Mouse (Mus musculus): ENCODE results near the gene Dync1h1. TPM values are rescaled to one million over a fixed set of nuclear protein-coding genes. Genes with fewer than 3 reads are reported as not detected.
"Not testable (repeated sequence)": the region's sequence is repeated elsewhere in the genome, so short reads cannot be mapped to it uniquely, and the experiment has no call there.

The Dync1h1 gene
- polyA plus RNA-seq, 1 experiment from 2014 or later = 129 TPM

GRCm38 (mm10) chr12:110682561-110683299, 81.5 kb downstream of the Dync1h1 start, which contains the start of gene 1700001K19Rik:
Gene 1700001K19Rik, minus strand, starts transcription at chr12:110682619.
- WGBS = 79% methylated on average over 9 of the region's 9 CpGs
- no peak within 1 kb of the TSS for H3K27ac ChIP-seq (replicated peaks; ENCODE audit: low read depth, low read length)
- no peak for ATAC-seq (ENCODE audit: low FRiP score, low TSS enrichment)

GRCm38 (mm10) chr12:110683580-110683979, 82.3 kb downstream of the Dync1h1 start:
- WGBS = no CpG with 5 or more reads among the region's 1 CpGs
- Histone ChIP-seq H3K27ac (replicated peaks; ENCODE audit: low read depth, low read length) (no peak overlapping the region), H3K4me3 (replicated peaks; ENCODE audit: low read depth, low read length) (no peak overlapping the region), H3K9me3 (ENCODE audit: control insufficient read depth, low read length) (no peaks in the 10 kb centered on the region), H3K9ac (replicated peaks; ENCODE audit: low read length) (no peak overlapping the region), H3K4me2 (ENCODE audit: low read length) (no peak overlapping the region), H3K36me3 (ENCODE audit: control insufficient read depth, insufficient read depth, low read length) (peaks cover 31% of the 10 kb centered on the region), H3K27me3 (ENCODE audit: control insufficient read depth, insufficient read depth, low read length) (no peaks in the 10 kb centered on the region), H3K4me1 (ENCODE audit: control insufficient read depth, insufficient read depth, low read length) (no peaks in the 10 kb centered on the region)
- ATAC-seq (ENCODE audit: low FRiP score, low TSS enrichment) (no peak), DNase-seq (no peak)

More at GRCm38 (mm10) chr12:110682561-110683299, 81.5 kb downstream of the Dync1h1 start, which contains the start of gene 1700001K19Rik:
- Histone ChIP-seq H3K9ac (replicated peaks; ENCODE audit: low read length) (no peak within 1 kb of the TSS), H3K4me1 (ENCODE audit: control insufficient read depth, insufficient read depth, low read length) (no peaks in the 10 kb centered on the region), H3K4me2 (ENCODE audit: low read length) (no peak within 1 kb of the TSS), H3K4me3 (replicated peaks; ENCODE audit: low read depth, low read length) (no peak within 1 kb of the TSS), H3K36me3 (ENCODE audit: control insufficient read depth, insufficient read depth, low read length) (peaks cover 23% of the 10 kb centered on the region), H3K27me3 (ENCODE audit: control insufficient read depth, insufficient read depth, low read length) (no peaks in the 10 kb centered on the region), H3K9me3 (ENCODE audit: control insufficient read depth, low read length) (no peaks in the 10 kb centered on the region)
- DNase-seq = no peak

GRCm38 (mm10) chr12:110687894-110688734, 86.9 kb downstream of the Dync1h1 start:
- Histone ChIP-seq H3K4me1 (ENCODE audit: control insufficient read depth, insufficient read depth, low read length) (no peaks in the 10 kb centered on the region), H3K4me3 (replicated peaks; ENCODE audit: low read depth, low read length) (no peak overlapping the region), H3K36me3 (ENCODE audit: control insufficient read depth, insufficient read depth, low read length) (peaks cover 66% of the 10 kb centered on the region), H3K27me3 (ENCODE audit: control insufficient read depth, insufficient read depth, low read length) (no peaks in the 10 kb centered on the region), H3K9ac (replicated peaks; ENCODE audit: low read length) (no peak overlapping the region), H3K27ac (replicated peaks; ENCODE audit: low read depth, low read length) (no peak overlapping the region), H3K9me3 (ENCODE audit: control insufficient read depth, low read length) (no peaks in the 10 kb centered on the region), H3K4me2 (ENCODE audit: low read length) (no peak overlapping the region)
- no peak for DNase-seq
- WGBS = 81% methylated on average over 12 of the region's 12 CpGs
- ATAC-seq (ENCODE audit: low FRiP score, low TSS enrichment) = no peak

GRCm38 (mm10) chr12:110688921-110689320, 87.7 kb downstream of the Dync1h1 start:
- H3K27me3 ChIP-seq (ENCODE audit: control insufficient read depth, insufficient read depth, low read length); H3K4me3 ChIP-seq (replicated peaks; ENCODE audit: low read depth, low read length); DNase-seq; ATAC-seq (ENCODE audit: low FRiP score, low TSS enrichment); H3K9me3 ChIP-seq (ENCODE audit: control insufficient read depth, low read length); H3K4me1 ChIP-seq (ENCODE audit: control insufficient read depth, insufficient read depth, low read length); H3K27ac ChIP-seq (replicated peaks; ENCODE audit: low read depth, low read length); H3K4me2 ChIP-seq (ENCODE audit: low read length); H3K9ac ChIP-seq (replicated peaks; ENCODE audit: low read length): not testable (repeated sequence)
- H3K36me3 ChIP-seq (ENCODE audit: control insufficient read depth, insufficient read depth, low read length) = peaks cover 73% of the 10 kb centered on the region
- 96% methylated on average over 3 of the region's 3 CpGs for WGBS

DNA sequence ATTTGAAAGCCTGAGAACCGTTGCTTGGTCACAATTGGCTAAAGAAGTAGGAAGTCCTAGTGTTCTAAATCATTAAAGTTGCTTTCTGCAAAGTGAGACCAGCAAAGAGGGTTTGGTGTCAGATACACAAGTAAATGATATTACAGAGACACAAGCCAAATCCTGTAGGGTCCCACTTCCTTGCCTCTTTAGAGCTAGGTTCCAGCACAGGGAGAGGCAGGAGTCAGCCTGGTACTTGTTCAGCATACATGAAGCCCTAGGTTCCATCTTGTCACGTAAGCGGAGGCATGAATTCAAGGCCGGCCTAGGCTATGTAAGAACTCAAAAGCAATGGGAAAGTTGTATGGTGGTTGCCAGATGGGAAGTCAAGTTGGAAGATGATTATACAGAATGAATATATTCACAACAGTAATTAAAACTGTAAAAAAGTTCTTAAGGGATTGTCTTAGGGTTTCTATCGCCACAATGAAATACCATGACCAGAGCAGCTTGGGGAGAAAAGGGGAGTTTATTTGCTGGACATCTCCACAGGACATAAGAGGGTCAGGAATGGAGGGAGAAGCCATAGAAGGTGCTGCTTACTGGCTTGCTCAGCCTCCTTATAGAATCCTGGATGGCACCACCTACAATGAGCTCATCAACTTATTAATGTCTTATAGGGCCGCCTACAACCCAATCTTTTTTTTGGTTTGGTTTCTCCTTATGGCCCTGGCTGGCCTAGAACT, 88.8 kb downstream of the Dync1h1 start:
- Histone ChIP-seq H3K27me3 (ENCODE audit: control insufficient read depth, insufficient read depth, low read length) (no peaks in the 10 kb centered on the region), H3K9ac (replicated peaks; ENCODE audit: low read length) (no peak overlapping the region), H3K4me3 (replicated peaks; ENCODE audit: low read depth, low read length) (no peak overlapping the region), H3K36me3 (ENCODE audit: control insufficient read depth, insufficient read depth, low read length) (peaks cover 81% of the 10 kb centered on the region), H3K4me1 (ENCODE audit: control insufficient read depth, insufficient read depth, low read length) (peaks cover 9% of the 10 kb centered on the region), H3K9me3 (ENCODE audit: control insufficient read depth, low read length) (no peaks in the 10 kb centered on the region), H3K4me2 (ENCODE audit: low read length) (no peak overlapping the region), H3K27ac (replicated peaks; ENCODE audit: low read depth, low read length) (no peak overlapping the region)
- DNase-seq (no peak), ATAC-seq (ENCODE audit: low FRiP score, low TSS enrichment) (no peak)
- WGBS = 89% methylated on average over 6 of the region's 6 CpGs

GRCm38 (mm10) chr12:110693378-110693777, 92.1 kb downstream of the Dync1h1 start:
- Histone ChIP-seq H3K36me3 (ENCODE audit: control insufficient read depth, insufficient read depth, low read length) (peaks cover 52% of the 10 kb centered on the region), H3K4me1 (ENCODE audit: control insufficient read depth, insufficient read depth, low read length) (peaks cover 12% of the 10 kb centered on the region)
- H3K4me2 ChIP-seq (ENCODE audit: low read length); DNase-seq; H3K27me3 ChIP-seq (ENCODE audit: control insufficient read depth, insufficient read depth, low read length); H3K9me3 ChIP-seq (ENCODE audit: control insufficient read depth, low read length); H3K9ac ChIP-seq (replicated peaks; ENCODE audit: low read length); H3K27ac ChIP-seq (replicated peaks; ENCODE audit: low read depth, low read length); H3K4me3 ChIP-seq (replicated peaks; ENCODE audit: low read depth, low read length); ATAC-seq (ENCODE audit: low FRiP score, low TSS enrichment): not testable (repeated sequence)
- WGBS = 78% methylated on average over 5 of the region's 5 CpGs

- H3K27ac ChIP-seq (replicated peaks; ENCODE audit: low read depth, low read length) = peak overlapping the region; percentile 97
- H3K36me3 ChIP-seq (ENCODE audit: control insufficient read depth, insufficient read depth, low read length) = peaks cover 31% of the 10 kb centered on the region
- peaks cover 12% of the 10 kb centered on the region for H3K4me1 ChIP-seq (ENCODE audit: control insufficient read depth, insufficient read depth, low read length)
- peak overlapping the region; percentile 98 for H3K4me3 ChIP-seq (replicated peaks; ENCODE audit: low read depth, low read length)
- H3K27me3 ChIP-seq (ENCODE audit: control insufficient read depth, insufficient read depth, low read length) = no peaks in the 10 kb centered on the region
- DNase-seq (peak; percentile 81), ATAC-seq (ENCODE audit: low FRiP score, low TSS enrichment) (peak; percentile 74)
- WGBS = under 1% methylated on average over 54 of the region's 55 CpGs
- peak overlapping the region; percentile 99 for H3K9ac ChIP-seq (replicated peaks; ENCODE audit: low read length)
- H3K4me2 ChIP-seq (ENCODE audit: low read length) = peak overlapping the region; percentile 61
- no peaks in the 10 kb centered on the region for H3K9me3 ChIP-seq (ENCODE audit: control insufficient read depth, low read length)
Measured at GRCm38 (mm10) chr12:110695676-110696171, 94.5 kb downstream of the Dync1h1 start.
